Mouse (Mus musculus) CH12.LX (cell line): ENCODE results near the gene Ctnnd2. TPM values are rescaled to one million over a fixed set of nuclear protein-coding genes. Genes with fewer than 3 reads are reported as not detected.

Experiments used
- DNase-seq: peaks from one replicate; pipeline ENCODE4 v3.0.0-alpha.2; 2013; ENCODE audit errors: extremely low read depth
- H3K27ac ChIP-seq: 2 replicates; pipeline ENCODE4 v1.5.1; 2012; ENCODE audit warnings: low read depth, mild to moderate bottlenecking, control low read depth, moderate library complexity; ENCODE audit not compliant: insufficient read depth
- H3K27me3 ChIP-seq: replicated peaks from 2 replicates; pipeline ENCODE3; 2012; ENCODE audit warnings: inconsistent platforms
- H3K36me3 ChIP-seq, 2 experiments: replicated peaks in 1 of 2; 2 replicates each; pipeline versions ENCODE3 to v1.6.1; 2012; ENCODE audit warnings: inconsistent platforms in 1 of 2, low read length in 1 of 2, mild to moderate bottlenecking in 1 of 2, mixed read lengths in 1 of 2, moderate library complexity in 1 of 2; ENCODE audit not compliant: control insufficient read depth in 1 of 2, insufficient read depth in 1 of 2
- H3K4me1 ChIP-seq, 2 experiments: 2 replicates each; pipeline ENCODE4 v1.6.1; 2012; ENCODE audit warnings: inconsistent platforms in 1 of 2, moderate library complexity in 1 of 2; ENCODE audit not compliant: insufficient read depth in 2 of 2, control insufficient read depth in 1 of 2
- H3K4me2 ChIP-seq: 2 replicates; pipeline ENCODE4 v1.6.1; 2012; ENCODE audit warnings: low read depth, mild to moderate bottlenecking, control low read depth; ENCODE audit not compliant: poor library complexity, insufficient read depth, severe bottlenecking
- H3K4me3 ChIP-seq, 3 experiments: fragments of 150-350 bp in 1 of 3; sonication (generic) in 1 of 3; replicated peaks in 1 of 3; 2 replicates each; pipeline versions ENCODE3 to v1.5.1; 2011 to 2012; ENCODE audit warnings: low read depth in 2 of 3, low read length in 2 of 3, mild to moderate bottlenecking in 2 of 3, moderate library complexity in 2 of 3, control low read depth in 1 of 3, improper control_type of control experiment in 1 of 3, inconsistent platforms in 1 of 3, mixed read lengths in 1 of 3; ENCODE audit not compliant: poor library complexity in 1 of 3
- H3K79me2 ChIP-seq: replicated peaks from 2 replicates; pipeline ENCODE4 v1.6.1; 2012; ENCODE audit warnings: mild to moderate bottlenecking, moderate library complexity; ENCODE audit not compliant: control insufficient read depth, poor library complexity, insufficient read depth, severe bottlenecking; ENCODE audit errors: extremely low read depth
- H3K9ac ChIP-seq: 2 replicates; pipeline ENCODE4 v1.6.1; 2012; ENCODE audit warnings: low read depth, mild to moderate bottlenecking, control low read depth, moderate library complexity; ENCODE audit not compliant: insufficient read depth
- H3K9me3 ChIP-seq: replicated peaks from 2 replicates; pipeline ENCODE3; 2012; ENCODE audit warnings: low read length, inconsistent platforms, mixed read lengths
- CHD1 ChIP-seq: IDR thresholded peaks from 2 replicates; pipeline ENCODE4 v1.6.1; 2012; ENCODE audit warnings: low read depth, low read length, improper control_type of control experiment, inconsistent platforms
- CHD2 ChIP-seq: IDR thresholded peaks from 2 replicates; pipeline ENCODE4 v1.6.1; 2011; ENCODE audit warnings: low read length, improper control_type of control experiment
- CTCF ChIP-seq, 2 experiments: IDR thresholded peaks in 1 of 2; conservative IDR thresholded peaks in 1 of 2; 2 replicates each; pipeline ENCODE4 v1.5.1; 2011 to 2012; ENCODE audit warnings: low read depth in 2 of 2, low read length in 2 of 2, improper control_type of control experiment in 1 of 2, inconsistent platforms in 1 of 2, mild to moderate bottlenecking in 1 of 2, moderate library complexity in 1 of 2
- ETS1 ChIP-seq: conservative IDR thresholded peaks from 2 replicates; pipeline ENCODE4 v1.6.1; 2012; ENCODE audit warnings: low read depth, mild to moderate bottlenecking, inconsistent platforms, low read length, improper control_type of control experiment, moderate library complexity
- GABPA ChIP-seq: IDR thresholded peaks from 2 replicates; pipeline ENCODE4 v1.6.1; 2012; ENCODE audit warnings: low read depth, low read length, improper control_type of control experiment, inconsistent platforms; ENCODE audit not compliant: insufficient replicate concordance
- HCFC1 ChIP-seq: IDR thresholded peaks from 2 replicates; pipeline ENCODE4 v1.6.1; 2012; ENCODE audit warnings: low read depth, mild to moderate bottlenecking, inconsistent platforms, low read length, improper control_type of control experiment
- JUND ChIP-seq: conservative IDR thresholded peaks from 2 replicates; pipeline ENCODE4 v1.6.1; 2011; ENCODE audit warnings: low read depth, low read length, improper control_type of control experiment
- KAT2A ChIP-seq: IDR thresholded peaks from 2 replicates; pipeline ENCODE4 v1.6.1; 2012; ENCODE audit warnings: low read length, improper control_type of control experiment, inconsistent platforms; ENCODE audit not compliant: insufficient replicate concordance
- MAFK ChIP-seq: IDR thresholded peaks from 2 replicates; pipeline ENCODE4 v1.6.1; 2011; ENCODE audit warnings: low read length, improper control_type of control experiment; ENCODE audit not compliant: insufficient replicate concordance
- MAZ ChIP-seq: IDR thresholded peaks from 2 replicates; pipeline ENCODE4 v1.6.1; 2012; ENCODE audit warnings: low read depth, mild to moderate bottlenecking, inconsistent platforms, low read length, improper control_type of control experiment, moderate library complexity
- MXI1 ChIP-seq: IDR thresholded peaks from 2 replicates; pipeline ENCODE4 v1.6.1; 2011; ENCODE audit warnings: mild to moderate bottlenecking, low read depth, low read length, improper control_type of control experiment
- MYC ChIP-seq: IDR thresholded peaks from 2 replicates; pipeline ENCODE4 v1.6.1; 2011; ENCODE audit warnings: low read depth, mild to moderate bottlenecking, improper control_type of control experiment, low read length
- NRF1 ChIP-seq: IDR thresholded peaks from 2 replicates; pipeline ENCODE4 v1.6.1; 2014; ENCODE audit warnings: low read depth, mild to moderate bottlenecking, inconsistent platforms, low read length, improper control_type of control experiment, moderate library complexity
- PAX5 ChIP-seq: IDR thresholded peaks from 2 replicates; pipeline ENCODE4 v1.6.1; 2012; ENCODE audit warnings: low read length, inconsistent platforms, mixed read lengths
- POLR2AphosphoS2 ChIP-seq: IDR thresholded peaks from 2 replicates; pipeline ENCODE4 v1.6.1; 2011; ENCODE audit warnings: low read depth, low read length, improper control_type of control experiment
- RCOR1 ChIP-seq: conservative IDR thresholded peaks from 2 replicates; pipeline ENCODE4 v1.6.1; 2012; ENCODE audit warnings: low read depth, mild to moderate bottlenecking, inconsistent platforms, low read length, improper control_type of control experiment
- SIN3A ChIP-seq: IDR thresholded peaks from 2 replicates; pipeline ENCODE4 v1.6.1; 2012; ENCODE audit warnings: low read length, improper control_type of control experiment, inconsistent platforms
- TCF12 ChIP-seq: IDR thresholded peaks from 2 replicates; pipeline ENCODE4 v1.6.1; 2014; ENCODE audit warnings: low read depth, mild to moderate bottlenecking, inconsistent platforms, low read length, improper control_type of control experiment
- UBTF ChIP-seq: IDR thresholded peaks from 2 replicates; pipeline ENCODE4 v1.6.1; 2012; ENCODE audit warnings: low read depth, mild to moderate bottlenecking, inconsistent platforms, low read length, improper control_type of control experiment, moderate library complexity
- ZKSCAN1 ChIP-seq: IDR thresholded peaks from 2 replicates; pipeline ENCODE4 v1.6.1; 2012; ENCODE audit warnings: low read depth, inconsistent platforms, low read length, improper control_type of control experiment, borderline replicate concordance
- ZMIZ1 ChIP-seq: IDR thresholded peaks from 2 replicates; pipeline ENCODE4 v1.6.1; 2012; ENCODE audit warnings: low read depth, mild to moderate bottlenecking, inconsistent platforms, low read length, improper control_type of control experiment
- ZNF384 ChIP-seq: IDR thresholded peaks from 2 replicates; pipeline ENCODE4 v1.6.1; 2012; ENCODE audit warnings: low read depth, low read length, improper control_type of control experiment, inconsistent platforms
- dilution Hi-C: fragments of 300-500 bp; cut with MboI; formaldehyde crosslinking; loops from 2 replicates; pipeline ENCODE4 v1.14.3; 2020; ENCODE audit warnings: low sequenced_read_pairs; ENCODE audit not compliant: extremely low pct_unique_long_range_greater_than_20kb, extremely low pct_ligation_motif_present
- in situ Hi-C: fragments of 300-500 bp; cut with MboI; formaldehyde crosslinking; loops from 3 replicates; pipeline ENCODE4 v1.14.3; 2019; ENCODE audit warnings: low sequenced_read_pairs, low pct_ligation_motif_present, low pct_unique_long_range_greater_than_20kb, mixed read lengths
- polyA plus RNA-seq: library from polyadenylated mRNA; unstranded; fragments of >175 nt; gene quantifications from 2 replicates; pipeline ENCODE4 v1.2.1, GENCODE M21; 2012; ENCODE audit warnings: low read depth; ENCODE audit not compliant: insufficient read length
- total RNA-seq, 2 experiments: library from RNA; depleted of rRNA; stranded (reverse); fragments of 300-350 nt in 1 of 2; fragments of >200 nt in 1 of 2; gene quantifications; 2 replicates each; pipeline ENCODE4 v1.2.3; 2012 to 2014

Gene Ctnnd2
- total and polyA plus RNA-seq, 3 experiments, result 0.23 TPM; not detected in 2

GRCm38 (mm10) chr15:30276691-30277090, 104.3 kb downstream of the Ctnnd2 start:
- no peak for DNase-seq
- Histone ChIP-seq H3K4me1 (no peaks in the 10 kb centered on the region), H3K36me3 (no peaks in the 10 kb centered on the region), H3K79me2 (no peaks in the 10 kb centered on the region), H3K27me3 (no peaks in the 10 kb centered on the region), H3K27ac (no peak overlapping the region), H3K9me3 (peaks cover 19% of the 10 kb centered on the region), H3K9ac (no peak overlapping the region), H3K4me2 (no peak overlapping the region), H3K4me3 (no peak overlapping the region)
- TF ChIP-seq MAZ (no peak), ZKSCAN1 (no peak), MAFK (no peak), UBTF (no peak), HCFC1 (no peak), MYC (no peak), CTCF (conservative IDR thresholded peaks at IDR 0.05 in 1 of 2, IDR thresholded peaks at IDR 0.05 in 1 of 2; ENCODE audit: low read depth in 2 of 2, low read length in 2 of 2) (no peak), CHD2 (no peak), SIN3A (no peak), POLR2AphosphoS2 (no peak), RCOR1 (no peak), CHD1 (no peak), ZNF384 (no peak), NRF1 (no peak), ETS1 (no peak), JUND (no peak), MXI1 (no peak), KAT2A (no peak), ZMIZ1 (no peak), PAX5 (no peak)
- in situ Hi-C loops, result no loop called here
- dilution Hi-C loops, result no loop called here

GRCm38 (mm10) chr15:30278610-30279009, 106.2 kb downstream of the Ctnnd2 start:
- no peak overlapping the region for H3K27ac ChIP-seq
- no peak for DNase-seq
- H3K9me3 ChIP-seq, result peaks cover 15% of the 10 kb centered on the region
- H3K4me3 ChIP-seq, result no peak overlapping the region
- dilution Hi-C loops (no loop called here), in situ Hi-C loops (no loop called here)
- no peaks in the 10 kb centered on the region for H3K4me1 ChIP-seq
- no peaks in the 10 kb centered on the region for H3K36me3 ChIP-seq
- TF ChIP-seq CHD1 (no peak), MYC (no peak), MAFK (no peak), ETS1 (no peak), PAX5 (no peak), GABPA (no peak), TCF12 (no peak)
- H3K27me3 ChIP-seq, result no peaks in the 10 kb centered on the region
- no peak overlapping the region for H3K9ac ChIP-seq
- no peak overlapping the region for H3K4me2 ChIP-seq
- no peaks in the 10 kb centered on the region for H3K79me2 ChIP-seq
